Mouse (Mus musculus): ENCODE results near the gene Ablim2. TPM values are rescaled to one million over a fixed set of nuclear protein-coding genes. Genes with fewer than 3 reads are reported as not detected.
A peak's percentile ranks its signal among the peaks of the same experiment; 100 is the strongest.

Gene Ablim2
- polyA plus RNA-seq, 1 experiment: not detected

DNA sequence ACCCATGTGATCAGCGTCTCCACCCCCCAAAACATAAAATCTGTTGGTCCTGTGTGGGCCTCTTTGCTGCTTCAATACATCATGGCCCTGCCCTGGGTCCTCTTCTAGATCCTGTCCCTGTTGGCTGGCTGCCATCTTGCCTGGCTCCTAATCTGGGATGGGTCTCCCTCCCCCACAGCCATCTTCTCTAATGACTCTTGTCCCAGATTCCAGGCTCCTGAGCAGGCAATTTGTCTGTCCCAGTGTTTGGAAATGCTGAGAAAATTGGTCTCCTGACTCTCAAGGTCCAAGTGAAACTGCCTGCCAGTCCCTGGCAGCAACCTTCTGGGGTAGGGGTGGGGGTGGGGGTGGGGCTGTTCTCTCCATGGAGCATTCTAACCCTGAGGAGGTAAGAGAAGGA lies 37.8 kb upstream of the Ablim2 start:
- WGBS: 87% methylated on average over 1 of the region's 1 CpGs
- Histone ChIP-seq H3K27ac (ENCODE audit: insufficient read depth, low read depth, low read length) (no peak overlapping the region), H3K4me1 (ENCODE audit: control insufficient read depth, insufficient read depth, low read length) (peaks cover 3% of the 10 kb centered on the region; the same call in 1 of the 2 replicates), H3K4me3 (ENCODE audit: insufficient read depth, low read depth, low read length) (no peak overlapping the region)
- TF ChIP-seq CTCF (IDR thresholded peaks at IDR 0.05; ENCODE audit: insufficient read depth, low read depth, low read length) (no peak), POLR2A (IDR thresholded peaks at IDR 0.05; ENCODE audit: insufficient read depth, low read depth, low read length) (no peak)

DNA sequence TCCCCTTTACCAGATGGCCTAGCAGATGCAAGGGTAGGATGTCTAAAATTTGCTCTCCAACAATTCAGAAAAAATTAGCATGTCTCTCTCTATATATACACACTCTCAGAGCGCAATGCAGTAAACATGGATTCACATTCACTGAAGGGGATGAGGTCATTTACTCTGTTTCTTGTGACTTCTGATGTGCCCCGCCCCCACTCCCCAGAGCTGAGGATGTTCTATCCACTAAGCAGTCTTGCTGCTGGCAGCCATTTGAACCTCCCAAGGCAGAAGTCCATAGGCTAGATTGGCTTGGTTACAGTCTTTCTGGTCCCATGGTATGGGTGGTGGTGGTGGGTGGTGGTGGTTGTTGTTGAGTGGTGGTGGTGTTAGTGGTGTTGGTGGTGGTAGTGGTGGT lies 35.7 kb upstream of the Ablim2 start:
- 100% methylated on average over 2 of the region's 2 CpGs for WGBS
- TF ChIP-seq CTCF (IDR thresholded peaks at IDR 0.05; ENCODE audit: insufficient read depth, low read depth, low read length): no peak
- no peak for TF ChIP-seq POLR2A (IDR thresholded peaks at IDR 0.05; ENCODE audit: insufficient read depth, low read depth, low read length)
- peaks cover 3% of the 10 kb centered on the region; the same call in 1 of the 2 replicates for H3K4me1 ChIP-seq (ENCODE audit: control insufficient read depth, insufficient read depth, low read length)
- no peak overlapping the region for H3K27ac ChIP-seq (ENCODE audit: insufficient read depth, low read depth, low read length)
- H3K4me3 ChIP-seq (ENCODE audit: insufficient read depth, low read depth, low read length): no peak overlapping the region

DNA sequence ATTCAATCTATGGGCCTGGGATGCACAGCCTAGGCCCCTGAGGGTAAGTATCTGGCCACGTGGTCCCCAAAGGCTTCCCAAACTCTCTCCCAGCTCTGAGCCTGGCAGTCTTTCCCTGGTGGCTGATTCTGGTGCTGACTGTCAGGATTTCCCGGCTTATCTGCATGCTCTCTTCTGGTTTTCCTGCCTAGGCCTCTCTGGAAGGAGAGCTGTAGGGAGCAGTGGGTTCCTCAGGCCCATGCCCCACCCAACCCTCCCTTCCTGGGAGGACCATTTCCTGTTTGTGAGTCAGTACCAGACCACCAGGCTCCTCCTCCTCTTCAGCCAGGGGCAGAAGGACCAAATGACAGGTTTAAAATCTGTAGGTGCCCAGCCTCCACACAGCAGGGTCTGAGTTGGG lies 35.0 kb upstream of the Ablim2 start:
- H3K4me1 ChIP-seq (ENCODE audit: control insufficient read depth, insufficient read depth, low read length): peaks cover 3% of the 10 kb centered on the region; the same call in 1 of the 2 replicates
- 68% methylated on average over 2 of the region's 2 CpGs for WGBS
- no peak for TF ChIP-seq POLR2A (IDR thresholded peaks at IDR 0.05; ENCODE audit: insufficient read depth, low read depth, low read length)
- TF ChIP-seq CTCF (IDR thresholded peaks at IDR 0.05; ENCODE audit: insufficient read depth, low read depth, low read length): no peak
- no peak overlapping the region for H3K4me3 ChIP-seq (ENCODE audit: insufficient read depth, low read depth, low read length)
- H3K27ac ChIP-seq (ENCODE audit: insufficient read depth, low read depth, low read length): no peak overlapping the region

DNA sequence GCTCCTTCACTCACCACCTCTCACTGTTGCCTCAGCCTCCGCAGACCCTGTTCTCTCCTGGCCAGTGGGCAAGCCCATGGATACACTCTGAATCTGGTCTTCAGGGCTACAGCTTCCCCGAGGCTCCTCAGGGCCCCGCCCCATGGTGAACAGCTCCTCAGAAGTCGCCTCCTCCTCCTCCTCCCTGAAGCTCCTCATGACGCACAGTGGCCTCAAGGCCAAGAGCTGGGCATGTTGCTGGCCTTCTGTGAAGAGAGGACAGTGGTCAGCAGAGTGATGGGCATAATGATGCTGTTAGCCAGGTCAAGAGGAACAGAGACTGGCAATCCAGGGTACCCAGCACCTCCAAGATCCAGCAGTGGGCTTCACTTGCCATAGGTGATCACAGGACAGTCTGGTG lies 33.8 kb upstream of the Ablim2 start:
- Histone ChIP-seq H3K4me1 (ENCODE audit: control insufficient read depth, insufficient read depth, low read length) (peaks cover 5% of the 10 kb centered on the region; the same call in 1 of the 2 replicates), H3K27ac (ENCODE audit: insufficient read depth, low read depth, low read length) (no peak overlapping the region), H3K4me3 (ENCODE audit: insufficient read depth, low read depth, low read length) (no peak overlapping the region)
- TF ChIP-seq CTCF (IDR thresholded peaks at IDR 0.05; ENCODE audit: insufficient read depth, low read depth, low read length): no peak
- no peak for TF ChIP-seq POLR2A (IDR thresholded peaks at IDR 0.05; ENCODE audit: insufficient read depth, low read depth, low read length)
- WGBS: 84% methylated on average over 5 of the region's 5 CpGs

DNA sequence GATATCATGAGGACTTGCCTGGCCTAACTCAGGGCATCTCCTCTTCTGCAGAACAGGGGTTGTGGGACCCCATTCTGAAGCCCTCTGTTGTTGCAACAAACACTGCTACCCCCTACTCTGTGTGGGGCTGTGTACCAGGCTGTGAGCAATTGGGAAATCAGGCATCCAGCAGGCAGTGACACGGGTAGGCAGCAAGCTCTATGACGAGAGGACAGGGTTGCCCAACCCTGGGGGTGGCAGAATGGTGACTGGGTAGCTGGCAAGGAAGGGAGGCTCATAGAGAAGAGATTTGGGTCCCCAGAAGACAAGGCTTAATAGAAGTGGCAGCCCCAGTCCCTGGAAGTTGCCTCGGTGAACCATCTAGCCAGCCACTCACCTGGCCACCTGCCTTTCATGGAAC lies 31.8 kb upstream of the Ablim2 start:
- Histone ChIP-seq H3K4me1 (ENCODE audit: control insufficient read depth, insufficient read depth, low read length) (peaks cover 5% of the 10 kb centered on the region; the same call in 1 of the 2 replicates), H3K4me3 (ENCODE audit: insufficient read depth, low read depth, low read length) (no peak overlapping the region), H3K27ac (ENCODE audit: insufficient read depth, low read depth, low read length) (no peak overlapping the region)
- 89% methylated on average over 3 of the region's 3 CpGs for WGBS
- no peak for TF ChIP-seq CTCF (IDR thresholded peaks at IDR 0.05; ENCODE audit: insufficient read depth, low read depth, low read length)
- no peak for TF ChIP-seq POLR2A (IDR thresholded peaks at IDR 0.05; ENCODE audit: insufficient read depth, low read depth, low read length)

DNA sequence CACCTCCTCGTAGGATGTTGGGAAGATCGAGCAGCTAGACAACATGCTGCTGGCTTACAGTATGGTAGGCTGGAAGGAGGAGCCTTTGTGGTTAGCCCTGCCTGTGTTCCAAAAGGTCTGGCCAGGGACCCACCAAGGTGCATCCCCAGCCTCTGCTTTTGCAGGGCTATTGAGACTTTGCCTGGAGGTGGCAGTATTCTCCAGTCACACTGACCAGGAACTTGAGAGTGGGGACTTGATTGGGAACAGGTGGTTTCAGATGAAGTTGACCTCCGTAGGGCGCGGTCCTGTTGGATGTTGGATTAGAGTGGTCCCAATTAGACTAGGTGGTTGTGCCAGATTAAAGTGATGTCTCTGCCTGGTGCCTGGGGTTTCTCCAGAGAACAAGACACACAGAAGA lies 30.2 kb upstream of the Ablim2 start:
- Histone ChIP-seq H3K27ac (ENCODE audit: insufficient read depth, low read depth, low read length) (no peak overlapping the region), H3K4me3 (ENCODE audit: insufficient read depth, low read depth, low read length) (no peak overlapping the region), H3K4me1 (ENCODE audit: control insufficient read depth, insufficient read depth, low read length) (peaks cover 5% of the 10 kb centered on the region; the same call in 1 of the 2 replicates)
- 89% methylated on average over 5 of the region's 5 CpGs for WGBS
- TF ChIP-seq POLR2A (IDR thresholded peaks at IDR 0.05; ENCODE audit: insufficient read depth, low read depth, low read length) (no peak), CTCF (IDR thresholded peaks at IDR 0.05; ENCODE audit: insufficient read depth, low read depth, low read length) (no peak)

DNA sequence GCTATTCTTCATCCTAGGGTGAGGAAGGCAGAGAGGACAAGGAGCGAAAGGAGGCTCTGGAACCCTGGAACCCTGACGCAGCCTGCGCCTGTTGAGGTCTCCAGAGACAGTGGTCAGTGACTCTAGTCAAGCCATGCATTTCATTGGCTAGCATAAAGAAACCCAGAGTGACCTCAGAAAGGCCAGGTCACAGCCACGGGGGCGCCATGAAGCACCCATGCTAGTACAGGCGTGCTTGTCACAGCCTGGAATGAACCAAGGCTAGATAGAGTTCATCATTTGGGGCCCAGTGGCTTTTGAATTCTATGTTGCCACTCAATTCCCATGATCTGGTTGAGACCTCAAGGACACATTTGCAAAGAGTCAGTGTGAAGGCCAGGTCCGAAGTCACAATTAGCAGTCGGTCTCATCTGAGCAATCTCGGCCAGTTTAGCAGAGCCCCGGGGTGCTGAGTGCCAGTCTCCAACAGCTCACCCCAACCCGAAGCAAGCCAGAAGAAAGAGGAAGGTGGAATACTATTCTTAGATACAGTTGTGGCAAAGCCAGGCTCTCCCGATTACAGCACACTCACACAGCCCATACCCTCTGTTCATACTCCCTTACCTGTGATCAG lies 29.2 kb upstream of the Ablim2 start:
- Histone ChIP-seq H3K4me1 (ENCODE audit: control insufficient read depth, insufficient read depth, low read length) (peaks cover 5% of the 10 kb centered on the region; the same call in 1 of the 2 replicates), H3K27ac (ENCODE audit: insufficient read depth, low read depth, low read length) (0 out of 2 replicates have a peak overlapping the region, but pooled peaks have one; percentile 2), H3K4me3 (ENCODE audit: insufficient read depth, low read depth, low read length) (no peak overlapping the region; the same call in 1 of the 2 replicates)
- TF ChIP-seq CTCF (IDR thresholded peaks at IDR 0.05; ENCODE audit: insufficient read depth, low read depth, low read length) (no peak), POLR2A (IDR thresholded peaks at IDR 0.05; ENCODE audit: insufficient read depth, low read depth, low read length) (no peak)
- WGBS: 86% methylated on average over 12 of the region's 12 CpGs

DNA sequence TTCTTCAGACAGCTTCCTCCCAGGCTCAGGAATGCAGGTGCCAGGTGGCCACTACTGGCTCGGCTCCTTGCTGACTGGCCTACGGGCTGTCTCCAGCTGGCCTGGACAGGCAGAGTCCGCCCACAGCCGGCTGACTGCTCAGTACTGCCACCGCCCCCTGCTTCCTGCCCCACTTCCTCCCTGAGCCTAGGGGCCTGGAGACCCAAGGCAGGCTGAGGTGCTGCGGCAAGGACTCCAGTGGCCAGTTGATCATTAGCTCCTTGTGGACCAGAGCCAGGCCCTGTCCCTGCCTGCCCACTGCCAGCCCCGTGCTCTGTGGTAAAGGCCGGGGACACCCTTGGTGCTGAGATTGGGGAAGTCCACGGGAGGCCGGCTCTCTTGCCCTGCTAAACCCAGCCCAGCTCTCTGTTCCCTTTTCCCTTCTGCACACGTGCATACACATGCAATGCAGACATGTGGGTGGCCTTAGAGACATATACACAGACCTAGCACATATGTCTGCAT lies 28.7 kb upstream of the Ablim2 start:
- 57% methylated on average over 11 of the region's 11 CpGs for WGBS
- Histone ChIP-seq H3K4me3 (ENCODE audit: insufficient read depth, low read depth, low read length) (no peak overlapping the region; the same call in 1 of the 2 replicates), H3K27ac (ENCODE audit: insufficient read depth, low read depth, low read length) (0 out of 2 replicates have a peak overlapping the region, but pooled peaks have one; percentile 2), H3K4me1 (ENCODE audit: control insufficient read depth, insufficient read depth, low read length) (peaks cover 5% of the 10 kb centered on the region; the same call in 1 of the 2 replicates)
- TF ChIP-seq POLR2A (IDR thresholded peaks at IDR 0.05; ENCODE audit: insufficient read depth, low read depth, low read length) (no peak), CTCF (IDR thresholded peaks at IDR 0.05; ENCODE audit: insufficient read depth, low read depth, low read length) (no peak)

DNA sequence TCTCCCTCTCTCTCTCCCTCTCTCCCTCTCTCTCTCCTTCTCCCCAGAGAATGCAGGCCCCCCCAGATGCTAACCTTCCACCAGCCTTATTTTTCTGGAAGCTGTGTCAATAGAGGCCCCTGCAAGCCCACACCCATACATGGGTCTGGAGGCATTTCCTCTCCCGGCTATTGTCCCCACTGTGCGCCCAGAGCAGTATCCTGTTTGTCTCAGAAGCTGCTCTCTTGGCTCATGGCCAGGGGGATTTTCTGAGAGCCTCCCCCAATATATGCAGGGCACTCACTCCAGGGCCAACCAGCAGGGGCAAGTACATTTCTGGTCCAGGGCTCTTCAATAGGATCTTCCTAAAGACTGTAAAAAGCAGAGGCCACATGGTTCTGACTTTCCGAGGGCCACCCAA lies 27.8 kb upstream of the Ablim2 start:
- H3K4me3 ChIP-seq (ENCODE audit: insufficient read depth, low read depth, low read length): no peak overlapping the region
- no peak for TF ChIP-seq CTCF (IDR thresholded peaks at IDR 0.05; ENCODE audit: insufficient read depth, low read depth, low read length)
- no peak for TF ChIP-seq POLR2A (IDR thresholded peaks at IDR 0.05; ENCODE audit: insufficient read depth, low read depth, low read length)
- no peak overlapping the region for H3K27ac ChIP-seq (ENCODE audit: insufficient read depth, low read depth, low read length)
- WGBS: 71% methylated on average over 3 of the region's 3 CpGs
- H3K4me1 ChIP-seq (ENCODE audit: control insufficient read depth, insufficient read depth, low read length): peaks cover 5% of the 10 kb centered on the region; the same call in 1 of the 2 replicates
